Mouse (Mus musculus) skeletal muscle tissue, adult 2 months (tissue): ENCODE data around the gene Setd1a.
"Not testable (repeated sequence)": the region's sequence is repeated elsewhere in the genome, so short reads cannot be mapped to it uniquely, and the experiment has no call there.

ENCODE experiments used
- DNase-seq: peaks from one replicate; pipeline ENCODE4 v3.0.0-alpha.2; 2012; ENCODE audit warnings: low read depth, low spot score

The Setd1a gene

GRCm38 (mm10) chr7:127766851-127767609 is 9.4 kb upstream of the Setd1a start:
- no peak for DNase-seq

GRCm38 (mm10) chr7:127767671-127768345 is 8.7 kb upstream of the Setd1a start:
- no peak for DNase-seq

GRCm38 (mm10) chr7:127768346-127768996 is 8.0 kb upstream of the Setd1a start:
- no peak for DNase-seq

GRCm38 (mm10) chr7:127768997-127769593 is 7.4 kb upstream of the Setd1a start:
- peak; percentile 96 for DNase-seq

- peak; percentile 83 for DNase-seq
Measured at GRCm38 (mm10) chr7:127769651-127770038, 6.8 kb upstream of the Setd1a start, which contains the start of gene Orai3. TSS of gene Orai3 (plus strand) at chr7:127769815.

GRCm38 (mm10) chr7:127770039-127770905 is 6.2 kb upstream of the Setd1a start:
- no peak for DNase-seq

- no peak for DNase-seq
Measured at GRCm38 (mm10) chr7:127771262-127771661, 5.2 kb upstream of the Setd1a start.

GRCm38 (mm10) chr7:127772080-127772479 is 4.4 kb upstream of the Setd1a start:
- DNase-seq, result no peak

GRCm38 (mm10) chr7:127772557-127772956 is 3.9 kb upstream of the Setd1a start:
- no peak for DNase-seq

GRCm38 (mm10) chr7:127773664-127774384 is 2.6 kb upstream of the Setd1a start:
- peak; percentile 63 for DNase-seq

GRCm38 (mm10) chr7:127775837-127776236 is 633 bp upstream of the Setd1a start:
- DNase-seq, result not testable (repeated sequence)

- DNase-seq, result peak; percentile 96
Measured at GRCm38 (mm10) chr7:127776878-127777473, 506 bp downstream of the Setd1a start.

GRCm38 (mm10) chr7:127777474-127778266 is 1.2 kb downstream of the Setd1a start:
- DNase-seq, result peak; percentile 56

GRCm38 (mm10) chr7:127778350-127778749 is 1.9 kb downstream of the Setd1a start:
- no peak for DNase-seq

- no peak for DNase-seq
Measured at GRCm38 (mm10) chr7:127785308-127785707, 8.8 kb downstream of the Setd1a start, which contains the start of gene Gm49388. TSS of gene Gm49388 (plus strand) at chr7:127785608.

GRCm38 (mm10) chr7:127797076-127797845 is 20.8 kb downstream of the Setd1a start:
- DNase-seq, result no peak

GRCm38 (mm10) chr7:127798591-127798990 is 22.1 kb downstream of the Setd1a start:
- DNase-seq, result no peak

- no peak for DNase-seq
Measured at GRCm38 (mm10) chr7:127799211-127799610, 22.7 kb downstream of the Setd1a start.
